Mouse (Mus musculus) gastrocnemius, postnatal 25 days (tissue): ENCODE data around the gene Ifitm3. TPM values are rescaled to one million over a fixed set of nuclear protein-coding genes. Genes with fewer than 3 reads are reported as not detected.
"Not testable (repeated sequence)": the region's sequence is repeated elsewhere in the genome, so short reads cannot be mapped to it uniquely, and the experiment has no call there.

Source experiments
- DNase-seq: peaks from one replicate; pipeline ENCODE4 v3.0.0; 2022
- long read RNA-seq, 2 experiments: library from polyadenylated mRNA; stranded (forward); transcript quantifications; one replicate each; pipeline ENCODE4 v2.0.0; 2021
- total RNA-seq, 2 experiments: library from RNA; stranded (reverse); gene quantifications; 1 replicate in 1 of 2; 2 replicates in 1 of 2; pipeline ENCODE4 v1.2.3; 2021

The Ifitm3 gene
- total RNA-seq, result 10 to 100 TPM; 34.4 to 52.1 TPM
- long read RNA-seq, experiment 1, transcript Ifitm3-201 (2 exons, 678 nt), result major isoform, 43 of 43 reads
- long read RNA-seq, experiment 1, partial matches to known transcripts, result 0 of 43 reads
- long read RNA-seq, experiment 1, other reads (novel, unspliced or antisense), result 0 of 43 reads
- long read RNA-seq, experiment 2, transcript Ifitm3-201 (2 exons, 678 nt), result major isoform, 42 of 44 reads
- long read RNA-seq, experiment 2, partial matches to known transcripts, result 2 of 44 reads
- long read RNA-seq, experiment 2, other reads (novel, unspliced or antisense), result 0 of 44 reads

DNA sequence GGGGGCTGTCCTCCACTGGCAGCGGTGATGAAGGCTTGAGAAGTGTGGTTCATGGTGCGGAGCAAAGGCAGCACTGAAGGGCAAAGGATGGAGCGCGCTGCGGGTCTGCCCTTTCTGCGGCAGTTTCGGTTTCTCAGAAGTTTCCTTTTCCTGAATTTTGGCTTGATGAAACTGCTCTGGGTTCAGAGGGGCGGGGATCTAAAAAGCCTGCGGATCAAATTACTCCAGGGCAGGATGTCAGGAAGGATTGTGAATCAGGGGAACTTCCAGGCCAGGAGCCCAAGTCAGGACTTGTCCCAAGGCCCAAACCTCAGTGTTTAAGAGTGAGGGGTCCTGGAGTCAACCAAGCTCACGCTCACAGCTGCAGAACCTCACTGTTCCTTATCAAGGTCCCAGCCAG lies at the start of gene Ifitm3:
Ifitm3 (minus strand) TSS at position 178 of the 400 bp plus-strand sequence.
- peak; percentile 53 for DNase-seq

DNA sequence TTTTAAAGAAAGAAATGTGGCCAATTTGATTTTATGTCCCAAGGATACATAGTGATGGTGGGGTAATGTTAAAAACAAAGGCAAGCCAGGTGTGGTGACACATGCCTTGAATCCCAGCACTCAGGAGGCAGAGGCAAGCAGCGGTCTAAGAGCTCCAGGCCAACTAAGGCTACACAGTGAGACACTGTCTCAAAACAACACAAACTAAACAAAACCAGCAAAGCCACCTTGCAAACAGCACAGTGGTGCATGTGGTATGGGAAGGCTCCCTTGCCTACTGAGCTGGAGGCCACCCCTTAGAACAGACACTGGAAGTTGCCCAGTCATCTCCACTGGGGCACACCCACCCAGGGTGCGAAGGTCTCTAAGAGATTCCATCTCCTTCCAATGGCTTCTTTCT lies 49.4 kb upstream of the Ifitm3 start:
- no peak for DNase-seq

DNA sequence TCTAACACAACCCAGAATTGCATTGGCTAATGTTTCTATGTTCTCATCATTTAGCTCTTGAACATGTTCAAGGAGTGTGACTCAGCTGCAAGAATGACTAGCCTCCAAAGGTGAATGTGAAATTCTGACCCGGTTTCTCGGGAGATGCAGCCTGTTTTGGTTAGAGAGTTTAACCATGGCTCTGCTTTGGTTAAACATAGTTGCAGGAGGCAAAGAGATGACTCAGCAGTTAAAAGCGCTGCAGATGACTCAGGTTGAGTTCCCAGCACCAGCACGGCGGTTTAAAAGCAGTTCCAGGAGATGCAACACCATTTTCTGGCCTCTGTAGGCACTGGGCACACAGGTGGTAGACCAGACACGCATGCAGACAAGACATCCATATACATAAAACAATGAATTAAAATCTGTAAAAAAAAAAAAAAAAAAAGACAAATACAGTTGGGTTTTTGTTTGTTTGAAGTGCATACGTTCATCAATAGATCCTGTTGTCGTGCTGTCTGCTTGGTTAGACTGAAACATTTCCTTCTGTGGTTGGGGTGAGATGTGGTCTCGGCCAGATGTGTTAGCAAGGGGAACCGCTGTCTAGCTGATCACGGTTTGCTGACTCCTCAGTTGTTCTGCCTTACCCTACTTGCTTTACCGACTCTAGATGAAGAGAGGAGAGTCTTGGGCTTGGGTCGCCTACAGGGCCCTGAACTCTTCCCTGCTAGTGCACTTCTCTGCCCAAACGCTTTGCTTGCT lies 48.2 kb upstream of the Ifitm3 start:
- no peak for DNase-seq

DNA sequence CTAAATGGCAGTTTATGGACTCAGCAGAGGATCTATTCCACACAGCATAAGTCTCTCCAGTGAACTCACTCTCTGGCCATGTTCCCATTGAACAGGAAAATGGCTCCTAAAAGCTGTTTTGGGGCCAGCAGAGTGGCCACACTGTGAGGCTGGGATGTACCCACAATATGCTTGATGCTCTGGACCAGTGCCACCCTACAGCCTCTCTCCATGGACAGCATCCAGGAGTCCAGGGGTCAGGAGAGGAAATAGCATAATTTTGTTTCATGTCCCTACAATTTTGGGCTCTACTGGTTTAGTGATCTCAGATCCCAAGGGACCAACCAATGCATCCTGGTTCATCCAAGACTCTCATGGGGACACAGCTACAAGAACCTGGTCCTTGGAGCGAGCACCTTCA lies 47.0 kb upstream of the Ifitm3 start:
- DNase-seq, result no peak

DNA sequence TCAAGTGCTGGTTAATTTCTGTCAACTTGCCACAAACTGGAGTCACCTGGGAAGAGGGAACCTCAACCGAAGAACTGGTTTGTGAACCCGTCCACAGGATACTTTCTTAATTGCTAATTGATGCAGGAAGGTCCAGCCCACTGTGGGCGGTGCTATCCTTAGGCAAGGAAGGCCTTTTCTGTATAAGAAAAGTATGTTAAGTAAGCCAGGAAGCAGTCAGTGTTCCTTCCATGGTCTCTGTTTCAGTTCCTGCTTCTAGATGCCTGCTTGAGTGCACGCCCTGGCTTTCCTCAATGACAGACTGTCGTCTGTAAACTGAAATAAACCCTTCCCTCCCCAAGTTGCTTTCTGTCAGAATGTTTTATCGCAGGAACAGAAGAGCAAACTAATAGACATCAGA lies 46.4 kb upstream of the Ifitm3 start:
- DNase-seq, result no peak

DNA sequence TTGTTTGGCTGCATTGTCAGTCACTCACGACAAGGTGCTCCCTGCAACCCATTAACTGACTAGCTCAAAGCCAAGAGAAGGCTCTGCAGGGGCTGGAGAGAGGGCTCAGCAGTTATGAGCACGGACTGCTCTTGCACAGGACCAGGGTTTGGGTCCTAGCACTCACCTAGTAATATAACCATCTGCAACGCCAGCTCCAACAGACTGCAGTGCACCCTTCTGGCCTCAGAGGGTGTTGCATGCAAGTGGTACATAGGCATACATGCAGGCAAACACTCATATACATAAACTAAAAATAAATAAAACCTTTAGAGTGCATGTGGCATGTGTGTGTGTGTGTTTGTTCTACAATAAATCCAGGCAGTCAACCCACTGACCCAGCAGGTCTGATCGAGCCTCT lies 45.2 kb upstream of the Ifitm3 start:
- DNase-seq, result no peak

DNA sequence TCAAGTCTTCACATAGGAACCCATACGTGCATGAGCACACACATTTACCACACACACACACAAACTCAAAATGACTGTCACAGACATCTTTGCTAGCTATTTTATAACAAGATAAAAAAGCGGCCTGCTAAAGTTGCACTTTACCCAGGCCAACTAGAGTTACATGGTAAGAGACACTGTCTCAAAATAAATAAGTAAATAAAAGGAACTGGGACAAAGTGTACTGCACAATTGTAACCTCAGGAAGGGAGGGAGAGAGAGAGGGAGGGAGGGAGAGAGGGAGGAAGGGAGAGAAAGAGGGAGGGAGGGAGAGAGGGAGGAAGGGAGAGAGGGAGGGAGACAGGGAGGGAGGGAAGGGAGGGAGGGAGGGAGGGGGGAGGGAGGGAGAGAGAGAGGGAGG lies 41.9 kb upstream of the Ifitm3 start:
- no peak for DNase-seq

DNA sequence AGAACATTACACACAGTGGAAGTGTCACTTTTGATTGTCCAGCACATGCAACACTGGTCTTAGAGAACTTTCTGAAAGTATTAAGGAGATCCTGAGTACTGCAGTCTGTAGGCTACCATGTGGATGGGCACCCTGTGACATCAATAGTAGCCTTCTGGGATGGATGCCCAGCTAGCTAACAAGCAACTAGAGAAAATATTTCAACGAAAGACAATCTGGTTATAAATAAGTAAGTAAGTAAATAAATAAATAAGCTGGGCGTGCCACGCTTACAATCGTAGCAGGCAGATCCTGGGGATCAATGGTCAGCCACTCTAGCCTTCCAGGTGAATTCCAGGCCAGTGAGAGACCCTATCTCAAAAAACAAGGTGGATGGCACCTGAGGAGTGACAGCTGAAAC lies 41.4 kb upstream of the Ifitm3 start:
- no peak for DNase-seq

DNA sequence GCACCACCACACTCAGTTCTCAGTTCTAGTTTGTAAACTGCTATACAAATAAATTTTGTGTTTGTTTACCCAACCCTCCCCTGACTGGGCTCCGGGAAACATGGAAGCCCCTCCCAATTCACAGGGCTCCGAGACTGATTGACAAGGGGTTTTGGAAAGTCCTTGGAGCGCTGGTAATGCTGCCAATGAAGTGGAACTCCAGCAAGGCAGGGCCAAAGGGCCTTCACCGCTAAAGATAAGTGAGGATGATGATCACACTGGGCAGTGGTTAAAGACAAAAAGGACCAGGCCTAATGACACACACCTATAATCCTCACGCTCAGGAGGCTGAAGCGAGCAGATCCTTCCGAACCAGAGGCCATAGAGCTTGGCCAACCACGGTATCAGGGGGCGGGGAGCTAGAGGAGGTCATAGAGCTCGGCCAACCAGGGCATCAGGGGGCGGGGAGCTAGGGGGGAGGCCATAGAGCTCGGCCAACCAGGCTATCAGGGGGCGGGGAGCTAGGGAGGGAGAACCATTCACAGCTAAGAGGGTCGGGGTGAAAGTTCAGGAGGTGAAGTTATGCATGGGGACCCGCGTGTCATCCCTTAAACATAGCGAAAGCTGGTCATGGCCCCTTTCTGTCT lies 40.6 kb upstream of the Ifitm3 start:
- DNase-seq, result no peak

DNA sequence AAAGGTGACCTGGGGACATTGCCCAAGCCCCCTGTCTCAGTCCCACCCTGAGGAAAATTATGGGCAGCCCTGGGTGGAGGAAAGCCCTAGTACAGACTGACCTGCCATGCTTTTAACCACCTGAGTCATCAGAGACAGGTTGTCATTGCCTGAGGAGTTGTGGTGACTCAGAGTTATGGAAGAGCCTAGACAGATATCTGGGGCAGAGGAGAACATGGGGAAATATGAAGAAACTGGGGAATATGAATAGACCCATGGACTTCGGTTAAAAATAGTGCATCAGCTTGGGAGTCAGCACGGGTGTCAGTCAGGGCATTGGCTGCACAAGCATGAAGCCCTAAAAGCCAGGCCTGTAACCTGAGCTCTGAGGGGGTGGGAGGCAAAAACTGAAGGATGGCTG lies 38.8 kb upstream of the Ifitm3 start:
- DNase-seq, result no peak

DNA sequence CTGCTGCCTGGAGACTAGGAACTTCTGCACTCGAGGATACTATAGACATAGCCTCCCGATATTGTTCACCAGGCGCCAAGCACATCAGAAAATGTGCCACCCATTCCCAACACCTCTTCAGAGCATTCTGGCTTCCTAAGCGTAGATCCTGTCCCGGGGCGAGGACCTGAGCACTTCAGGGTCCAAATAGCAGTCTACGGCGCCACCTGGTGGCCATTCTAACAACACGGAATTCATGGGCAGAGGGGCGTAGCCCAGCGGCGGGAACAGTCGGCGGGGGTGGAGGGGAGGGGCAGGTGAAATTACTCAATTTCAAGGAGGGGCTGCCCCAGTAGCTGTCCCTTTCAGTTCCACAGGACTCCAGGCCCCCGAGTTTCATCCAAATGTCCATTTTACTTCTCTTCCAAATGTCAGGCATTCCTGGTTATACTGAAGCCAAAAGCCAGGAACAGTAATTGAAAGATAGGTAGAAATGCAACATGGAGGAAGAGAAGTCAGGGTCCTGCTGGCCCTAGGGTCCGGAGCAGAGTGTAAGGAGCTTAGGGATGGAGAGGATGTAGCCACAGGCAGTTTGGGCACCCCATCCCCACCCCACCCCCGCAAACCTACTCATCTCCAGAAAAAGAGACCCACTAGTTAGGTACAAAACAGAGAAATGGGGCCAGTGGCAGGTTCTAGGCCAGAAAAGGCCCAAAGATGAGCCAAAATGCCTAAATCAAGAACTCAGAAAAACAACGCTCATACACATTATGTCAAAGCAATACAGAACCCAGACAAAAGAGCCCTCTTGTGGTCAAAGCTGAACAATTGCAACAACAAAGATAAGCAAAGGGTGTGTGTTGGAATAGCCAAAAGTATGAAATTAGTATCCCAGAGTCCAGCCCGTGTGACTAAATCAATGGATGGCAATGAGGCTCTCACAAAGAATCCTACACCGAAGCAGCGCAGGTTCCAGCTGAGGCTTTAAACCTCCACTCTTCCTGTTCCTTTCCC lies 38.0 kb upstream of the Ifitm3 start:
- DNase-seq, result peak; percentile 87

DNA sequence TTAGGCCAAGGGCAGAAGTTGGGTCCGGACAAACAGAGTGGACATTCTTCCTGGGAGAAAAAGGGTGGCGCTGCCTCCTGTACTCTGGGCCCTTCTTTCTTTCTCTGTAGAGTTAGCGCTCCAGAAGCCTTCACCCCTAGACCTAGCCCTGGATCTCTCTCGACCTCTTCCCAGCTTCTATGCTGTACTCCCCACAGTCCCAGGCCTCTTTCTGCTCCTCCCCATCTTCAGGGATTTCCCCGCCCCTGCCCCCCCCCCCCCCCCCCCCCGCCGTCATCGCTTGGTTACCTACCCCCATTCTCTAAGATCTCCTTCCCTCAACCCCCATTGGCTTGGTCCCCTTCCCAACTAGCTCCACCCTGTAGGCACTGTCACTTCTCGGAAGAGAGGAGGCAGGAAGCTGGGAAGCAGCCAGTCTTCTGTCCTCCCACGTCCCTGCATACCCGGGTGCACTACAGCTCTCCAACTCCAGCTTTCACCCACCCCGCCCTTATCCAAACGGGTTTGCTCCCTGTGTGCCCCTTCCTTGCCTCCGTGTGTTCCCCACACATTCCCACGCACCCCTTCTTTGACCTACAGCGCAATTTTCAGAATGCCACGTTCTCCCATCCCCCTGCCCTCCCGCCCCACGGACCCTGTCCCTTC lies 37.1 kb upstream of the Ifitm3 start:
- peak; percentile 87 for DNase-seq

DNA sequence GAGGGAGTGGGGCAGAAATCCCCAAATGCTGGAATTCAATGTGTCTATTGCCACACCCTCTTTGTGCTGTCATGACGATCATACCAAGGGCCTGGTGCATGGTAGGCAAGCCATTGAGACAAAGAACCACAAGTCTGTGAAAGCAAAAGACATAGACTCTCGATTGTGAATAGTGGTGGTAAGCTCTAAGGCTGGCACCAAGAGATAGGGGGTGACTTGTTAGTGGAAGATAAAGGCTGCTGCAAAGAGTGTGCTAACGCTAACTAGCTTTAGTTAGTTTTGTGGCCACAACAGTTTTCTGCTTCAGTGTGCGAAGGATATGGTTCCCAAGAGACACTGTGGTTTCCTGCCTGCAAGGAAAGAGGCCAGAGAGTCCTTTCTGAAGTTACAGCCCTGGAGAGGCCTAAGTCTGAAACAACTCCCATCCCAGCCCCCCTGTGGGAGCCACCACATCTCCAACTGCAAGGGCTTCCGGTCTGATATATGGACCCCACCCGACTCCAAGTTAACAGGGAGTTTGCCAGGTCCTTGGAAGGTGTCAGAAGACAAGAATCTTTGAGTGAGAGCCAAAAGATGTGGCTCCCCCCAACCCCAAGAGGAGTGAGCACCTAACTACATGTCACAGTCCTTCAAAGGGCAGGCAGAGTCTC lies 36.5 kb upstream of the Ifitm3 start:
- DNase-seq, result peak; percentile 60

DNA sequence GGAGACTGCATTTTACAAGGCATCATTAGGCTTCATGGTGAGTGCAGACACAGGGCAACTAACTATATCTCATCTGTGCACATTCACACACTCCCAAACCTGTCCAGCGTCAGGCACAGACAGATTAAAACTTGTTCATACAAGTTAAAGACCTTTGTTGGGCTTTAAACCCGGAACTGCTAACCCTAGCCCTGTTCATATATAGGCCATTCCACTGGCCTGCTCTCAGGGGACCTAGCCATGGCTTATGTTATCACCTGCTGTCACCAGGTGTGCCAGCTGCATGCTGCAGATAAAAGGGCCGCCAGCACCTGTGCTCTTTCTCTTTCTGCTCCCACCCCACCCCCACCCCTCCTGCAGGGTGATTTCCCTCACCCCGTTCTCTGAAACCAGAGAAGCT lies 32.0 kb upstream of the Ifitm3 start:
- DNase-seq, result no peak

DNA sequence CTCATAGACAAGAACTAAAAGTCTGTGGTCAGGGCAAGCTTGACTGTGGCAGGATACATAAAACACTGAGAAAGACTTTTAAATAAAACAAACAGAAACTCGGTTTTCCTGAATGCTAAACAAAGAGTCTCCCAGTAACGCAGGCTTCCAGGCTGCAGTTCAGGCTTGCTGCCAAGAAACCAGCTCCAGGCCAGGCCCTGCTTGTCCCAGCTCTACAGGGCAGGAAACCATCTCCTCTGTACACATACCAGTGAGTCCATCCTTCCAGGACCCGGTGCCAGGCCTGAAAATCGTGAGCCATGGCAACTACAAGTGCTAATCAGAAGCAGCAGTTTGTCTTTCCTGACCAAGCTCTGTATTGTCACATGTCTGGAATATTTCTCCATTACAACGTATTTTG lies 31.1 kb upstream of the Ifitm3 start:
- DNase-seq, result peak; percentile 78

DNA sequence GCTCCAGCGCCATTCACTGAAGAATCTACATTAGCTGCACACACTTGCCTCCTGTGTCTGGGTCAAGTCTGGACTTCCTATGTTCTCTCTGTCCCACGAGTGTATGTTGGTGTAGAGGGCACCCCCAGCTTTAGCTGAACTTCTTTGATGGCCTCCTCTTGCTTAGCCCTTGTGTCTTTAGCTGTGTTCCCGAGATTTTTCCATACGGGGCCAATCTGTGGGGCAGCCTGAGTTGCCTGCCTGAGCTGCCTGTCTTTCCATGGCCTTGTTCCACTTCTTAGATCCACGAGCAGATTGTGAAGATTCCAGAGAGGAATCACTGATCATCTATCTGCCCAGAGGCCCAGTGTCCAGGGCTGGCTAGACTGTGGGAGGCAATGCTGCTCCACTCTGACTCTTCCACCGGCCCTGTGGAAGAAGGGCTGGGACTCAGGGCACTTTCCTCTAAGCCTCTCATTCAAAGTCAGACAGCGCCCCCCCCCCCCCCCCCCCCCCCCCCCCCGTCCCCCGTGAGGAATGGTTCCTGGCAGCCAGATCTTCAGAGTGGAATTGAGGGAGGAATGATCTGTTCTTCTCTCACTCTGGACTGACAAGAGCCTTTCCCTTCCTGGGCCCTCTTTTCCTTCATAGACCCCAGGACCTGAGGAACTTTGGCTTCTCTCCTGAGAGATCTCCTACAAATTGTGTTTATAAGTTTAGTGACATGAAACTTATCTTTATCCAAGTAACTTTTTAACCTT lies 30.5 kb upstream of the Ifitm3 start:
- no peak for DNase-seq

DNA sequence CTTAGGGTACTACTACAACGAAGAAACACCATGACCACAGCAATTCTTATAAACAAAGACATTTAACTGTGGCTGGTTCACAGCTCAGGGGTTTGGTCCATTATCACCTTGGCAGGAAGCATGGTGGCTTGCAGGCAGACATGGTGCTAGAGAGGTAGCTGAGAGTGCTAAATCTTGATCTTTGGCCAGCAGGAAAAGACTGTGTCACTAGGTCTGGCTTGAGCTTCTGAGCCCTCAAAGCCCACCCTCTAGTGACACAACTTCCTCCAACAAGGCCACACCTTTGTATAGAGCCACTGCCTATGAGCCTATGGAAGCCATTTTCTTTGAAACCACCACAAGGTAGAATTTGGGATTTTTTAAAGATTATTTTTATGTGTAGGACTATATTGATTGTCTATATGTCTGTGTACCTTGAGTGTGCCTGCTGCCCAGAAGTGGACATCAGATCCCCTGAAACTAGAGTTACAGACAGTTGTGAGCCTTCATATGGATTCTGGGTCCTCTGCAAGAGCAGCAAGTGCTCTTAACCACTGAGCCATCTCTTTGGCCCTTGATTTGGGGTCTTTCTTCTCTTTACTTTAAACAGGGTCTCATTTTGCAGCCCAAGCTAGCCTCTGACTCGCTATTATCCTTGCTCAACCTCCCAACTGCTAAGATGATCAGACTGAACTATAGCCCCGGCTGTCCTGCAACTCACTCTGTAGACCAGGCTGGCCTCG lies 29.0 kb upstream of the Ifitm3 start:
- no peak for DNase-seq

DNA sequence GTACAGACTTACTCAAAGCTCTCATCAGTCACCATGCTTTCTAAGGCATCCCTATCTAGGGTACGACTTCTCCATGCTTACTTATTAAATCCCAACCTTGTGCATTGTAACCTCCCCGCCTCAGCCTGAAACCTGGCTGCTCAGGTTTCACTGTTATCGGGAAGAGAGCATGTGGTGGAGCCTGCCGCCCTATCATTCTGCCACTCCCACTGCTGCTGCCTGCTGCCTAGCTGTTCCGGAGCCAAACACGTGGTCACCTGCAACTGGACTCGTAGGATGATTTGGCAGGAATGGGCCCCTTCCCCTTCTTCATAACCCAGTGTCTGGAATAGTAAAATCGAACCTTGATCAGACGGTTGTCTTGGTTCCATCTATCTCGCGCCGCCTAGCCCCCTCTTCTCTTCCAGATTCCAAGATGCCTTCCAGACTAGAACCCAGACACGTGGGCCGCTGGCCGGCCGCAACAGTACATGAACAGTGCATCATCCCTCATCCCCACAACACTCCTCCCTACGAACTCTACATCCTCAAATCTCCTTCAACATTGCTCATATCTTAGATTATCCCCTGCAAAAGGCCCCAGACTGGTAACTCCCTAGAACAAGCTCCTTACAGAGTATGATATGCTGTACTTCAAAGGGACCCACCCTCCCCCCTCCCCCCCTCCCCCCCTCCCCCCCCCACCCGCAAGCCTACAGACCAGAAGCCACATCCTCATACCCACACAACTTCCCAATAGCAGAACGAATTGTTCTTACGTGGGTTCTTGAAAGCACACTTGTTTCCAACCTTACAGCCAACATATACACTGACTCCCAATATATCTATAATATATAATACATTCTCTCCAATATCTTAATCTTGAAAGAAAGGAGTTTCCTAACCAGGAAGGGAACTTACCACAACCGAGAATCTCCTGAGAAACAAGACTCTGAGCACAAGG lies 27.8 kb upstream of the Ifitm3 start:
- DNase-seq, result no peak

DNA sequence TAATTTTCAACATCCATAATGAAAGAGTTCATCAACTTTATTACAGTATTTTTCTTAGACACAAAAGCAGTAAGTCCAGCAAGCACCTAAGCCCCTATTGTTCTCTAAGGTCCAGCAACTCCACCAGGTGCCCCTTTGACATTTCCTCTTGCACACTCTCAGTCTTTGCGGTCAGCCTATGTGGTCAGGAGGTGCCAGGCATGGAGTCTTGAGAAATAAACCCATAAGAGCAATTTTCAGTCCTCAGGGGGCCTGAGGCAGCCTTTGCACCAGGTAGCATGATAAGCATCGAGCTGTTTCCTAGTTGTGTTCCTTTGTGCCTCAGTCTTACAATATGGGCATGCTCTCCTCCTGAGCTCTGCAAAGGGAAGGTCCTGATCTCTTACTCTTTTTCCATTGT lies 26.1 kb upstream of the Ifitm3 start:
- DNase-seq, result not testable (repeated sequence)
